Mouse (Mus musculus) lung, adult 2 months (tissue): ENCODE measurements at regions not wholly inside any gene's neighbourhood (a gene's known extent, or its start where the extent isn't known, plus 50 kb on each side); places are given as distances from the start of the nearest gene placed in this dataset.

Source experiments
- CTCF ChIP-seq: fragments of 200-500 bp; IDR thresholded peaks from 2 replicates; pipeline ENCODE4 v1.5.1; 2011; ENCODE audit warnings: mild to moderate bottlenecking, low read length, control low read depth; ENCODE audit not compliant: insufficient read depth
- POLR2A ChIP-seq: fragments of 200-500 bp; IDR thresholded peaks from 2 replicates; pipeline ENCODE4 v1.6.1; 2011; ENCODE audit warnings: low read depth, mild to moderate bottlenecking, control low read depth, low read length, borderline replicate concordance; ENCODE audit errors: extremely low read depth

DNA sequence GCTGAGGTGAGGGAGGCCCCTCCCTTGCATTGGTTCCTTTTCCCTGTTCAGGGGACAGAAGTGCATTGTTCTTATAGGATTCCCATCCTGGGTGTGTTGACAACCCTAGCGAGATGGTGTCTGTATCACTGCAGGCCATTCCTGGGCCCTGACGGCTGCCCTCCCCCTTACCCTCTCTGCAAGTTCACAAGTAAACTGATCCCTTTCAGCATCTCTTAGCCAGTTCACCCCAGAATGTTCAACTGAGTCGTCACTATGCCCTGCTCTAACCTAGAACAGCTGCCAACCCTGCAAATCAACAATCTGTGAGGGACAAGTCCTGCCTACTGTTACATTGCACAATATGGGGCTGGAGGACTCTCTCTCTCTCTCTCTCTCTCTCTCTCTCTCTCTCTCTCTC is 109.3 kb downstream of the Tmem18 start:
- TF ChIP-seq CTCF (no peak), POLR2A (no peak)
